Mouse (Mus musculus) cerebellum, adult 2 months (tissue): ENCODE data around the gene Tub.

Experiments used
- CTCF ChIP-seq: fragments of 200-500 bp; IDR thresholded peaks from 2 replicates; pipeline ENCODE4 v1.5.1; 2011; ENCODE audit warnings: low read depth, mild to moderate bottlenecking, control low read depth, low read length, moderate library complexity, borderline replicate concordance; ENCODE audit not compliant: insufficient read depth
- POLR2A ChIP-seq: fragments of 200-500 bp; IDR thresholded peaks from 2 replicates; pipeline ENCODE4 v1.6.1; 2011; ENCODE audit warnings: low read length, control low read depth, borderline replicate concordance; ENCODE audit not compliant: insufficient read depth

DNA sequence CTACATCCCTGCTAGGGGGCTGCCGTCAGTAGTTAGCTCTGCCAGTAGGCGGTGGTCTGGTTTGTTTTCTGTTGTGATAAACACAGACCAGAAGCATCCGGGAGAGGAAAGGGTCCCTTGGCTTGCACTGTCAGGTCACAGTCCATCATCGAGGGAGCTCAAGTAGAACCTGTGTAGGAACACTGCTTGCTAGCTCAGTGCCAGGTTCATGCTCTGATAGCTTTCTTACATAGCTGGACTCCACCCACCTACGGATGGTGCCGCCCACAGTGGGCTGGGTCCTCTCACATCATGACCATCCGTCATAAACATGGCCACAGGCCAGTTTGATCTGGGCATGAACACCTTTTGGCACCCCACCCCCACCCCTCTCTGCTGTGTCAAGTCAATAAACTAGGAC is 75.6 kb downstream of the Tub start:
- no peak for TF ChIP-seq CTCF
- no peak for TF ChIP-seq POLR2A
